Mouse (Mus musculus) testis, adult 2 months (tissue): Measurements from ENCODE around the gene Ppp2r5e.

Source experiments
- CTCF ChIP-seq: fragments of 200-500 bp; IDR thresholded peaks from 2 replicates; pipeline ENCODE4 v1.5.1; 2012; ENCODE audit warnings: low read depth, mild to moderate bottlenecking, inconsistent platforms, low read length, moderate library complexity; ENCODE audit not compliant: control insufficient read depth, insufficient read depth, insufficient replicate concordance
- POLR2A ChIP-seq: fragments of 200-500 bp; IDR thresholded peaks from 2 replicates; pipeline ENCODE4 v1.6.1; 2012; ENCODE audit warnings: low read depth, mild to moderate bottlenecking, inconsistent platforms, low read length, moderate library complexity; ENCODE audit not compliant: control insufficient read depth

- TF ChIP-seq POLR2A (no peak), CTCF (no peak)
Observed at GRCm38 (mm10) chr12:75583776-75584175, 12.3 kb downstream of the Ppp2r5e start.
